Mouse (Mus musculus) splenic B cell, adult 2 months (primary cell): Measurements from ENCODE around the gene Gm17387.
A peak's percentile ranks its signal among the peaks of the same experiment; 100 is the strongest.
"Not testable (repeated sequence)": the region's sequence is repeated elsewhere in the genome, so short reads cannot be mapped to it uniquely, and the experiment has no call there.

ENCODE experiments used
- DNase-seq: peaks from one replicate; pipeline ENCODE4 v3.0.0-alpha.2; 2011; ENCODE audit warnings: low read depth, low spot score
- H3K27me3 ChIP-seq: 2 replicates; pipeline ENCODE4 v1.6.1; 2012; ENCODE audit warnings: mild to moderate bottlenecking, low read length, moderate library complexity, mixed read lengths; ENCODE audit not compliant: control insufficient read depth, poor library complexity, insufficient read depth, severe bottlenecking
- H3K36me3 ChIP-seq: 2 replicates; pipeline ENCODE4 v1.6.1; 2012; ENCODE audit warnings: mild to moderate bottlenecking, low read length, moderate library complexity, mixed read lengths; ENCODE audit not compliant: control insufficient read depth, poor library complexity, insufficient read depth, severe bottlenecking

Gene Gm17387

DNA sequence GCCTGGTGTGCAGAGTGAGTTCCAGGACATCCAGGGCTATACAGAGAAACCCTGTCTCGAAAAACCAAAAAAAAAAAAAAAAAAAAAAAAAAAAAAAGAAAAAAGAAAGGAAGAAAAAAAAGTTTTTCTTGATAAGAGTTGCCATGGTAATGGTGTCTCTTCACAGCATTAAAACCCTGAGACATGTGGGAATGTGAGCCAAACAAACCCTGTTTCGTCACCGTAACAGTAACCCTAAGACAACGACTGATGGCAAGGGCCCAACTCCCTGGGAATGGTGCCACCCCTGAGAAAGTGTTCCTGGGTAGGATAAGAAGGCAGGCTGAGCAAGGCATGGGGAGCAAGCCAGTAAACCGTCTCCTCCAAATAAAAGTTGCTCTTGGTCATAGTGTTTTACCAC, 22.0 kb upstream of the Gm17387 start:
- Histone ChIP-seq H3K36me3 (no peaks in the 10 kb centered on the region), H3K27me3 (no peaks in the 10 kb centered on the region)
- no peak for DNase-seq

DNA sequence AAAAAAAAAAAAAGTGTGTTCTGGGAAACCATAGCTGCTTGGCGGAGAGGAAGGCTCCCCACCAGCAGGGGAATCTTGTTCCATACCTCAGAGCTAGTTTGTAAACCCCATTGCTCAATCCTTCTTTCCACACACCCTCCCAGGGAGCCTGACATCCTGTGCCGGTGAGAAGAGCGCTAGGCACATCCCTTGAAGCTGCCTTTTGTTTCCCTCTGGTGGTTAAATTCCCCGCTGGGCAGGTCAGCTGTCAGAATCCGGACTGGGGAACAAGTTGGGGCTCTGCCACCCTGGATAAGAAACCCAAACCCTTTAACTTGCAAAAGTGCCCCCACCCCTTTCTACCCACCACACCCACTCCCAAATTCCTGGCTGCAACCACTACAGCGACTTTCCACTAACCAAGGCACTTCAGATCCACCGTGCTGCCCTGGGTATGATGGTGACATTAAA, 20.6 kb upstream of the Gm17387 start:
- H3K27me3 ChIP-seq = no peaks in the 10 kb centered on the region
- H3K36me3 ChIP-seq = no peaks in the 10 kb centered on the region
- no peak for DNase-seq

DNA sequence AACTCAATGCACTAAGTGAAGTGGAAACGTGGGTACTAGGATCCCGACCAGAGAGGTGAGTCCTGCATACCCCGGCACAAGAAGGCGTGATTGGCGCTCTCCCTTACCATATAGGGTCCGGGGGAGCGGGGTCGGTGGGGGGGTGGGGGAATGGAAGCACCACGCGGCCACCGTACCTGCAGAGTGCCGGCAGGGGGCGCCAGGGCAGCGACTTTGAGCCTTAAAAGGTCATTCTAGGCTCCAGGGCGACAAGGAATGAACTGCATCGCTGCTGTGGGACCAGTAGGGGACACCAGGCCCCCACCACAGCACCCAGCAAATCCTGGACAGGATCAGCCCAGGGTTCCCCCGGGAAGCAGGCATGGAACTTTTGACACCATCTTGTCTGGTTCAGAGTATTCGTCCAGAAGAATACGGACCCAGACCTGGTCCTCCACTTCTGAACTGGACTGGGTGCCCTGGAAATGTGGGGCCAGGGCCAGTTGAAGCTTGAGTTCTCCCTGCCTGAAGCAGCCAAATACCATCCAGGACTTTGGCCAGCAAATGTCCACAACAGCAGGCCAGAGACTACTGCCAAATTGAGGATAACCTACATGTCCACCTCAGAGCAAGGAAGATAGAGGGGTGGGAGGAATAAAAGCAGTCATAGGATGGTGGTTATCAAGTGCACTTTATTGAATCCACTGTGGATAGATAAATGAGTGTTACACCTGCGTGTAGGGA, 19.8 kb upstream of the Gm17387 start:
- no peaks in the 10 kb centered on the region for H3K27me3 ChIP-seq
- DNase-seq = peak; percentile 78
- H3K36me3 ChIP-seq = no peaks in the 10 kb centered on the region

DNA sequence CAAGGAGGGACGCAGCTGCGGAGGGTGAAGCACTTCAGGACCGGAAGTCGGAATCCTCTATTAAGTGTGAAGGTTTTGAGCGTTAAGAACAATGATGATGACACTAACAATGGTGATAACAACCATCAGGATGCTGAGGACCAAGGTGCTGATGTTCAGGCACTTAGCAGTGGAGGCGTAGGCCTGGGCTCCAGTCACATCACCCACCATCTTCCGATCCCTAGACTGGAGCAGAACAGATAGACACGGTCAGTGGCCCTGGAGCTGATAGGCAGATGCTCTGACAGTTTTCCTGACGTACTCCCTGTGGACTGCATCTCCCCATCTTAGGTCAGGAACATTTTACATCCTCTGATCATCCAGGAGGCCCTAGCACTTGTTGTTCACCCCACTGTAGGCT, 19.3 kb upstream of the Gm17387 start:
- no peaks in the 10 kb centered on the region for H3K36me3 ChIP-seq
- DNase-seq = no peak
- no peaks in the 10 kb centered on the region for H3K27me3 ChIP-seq

DNA sequence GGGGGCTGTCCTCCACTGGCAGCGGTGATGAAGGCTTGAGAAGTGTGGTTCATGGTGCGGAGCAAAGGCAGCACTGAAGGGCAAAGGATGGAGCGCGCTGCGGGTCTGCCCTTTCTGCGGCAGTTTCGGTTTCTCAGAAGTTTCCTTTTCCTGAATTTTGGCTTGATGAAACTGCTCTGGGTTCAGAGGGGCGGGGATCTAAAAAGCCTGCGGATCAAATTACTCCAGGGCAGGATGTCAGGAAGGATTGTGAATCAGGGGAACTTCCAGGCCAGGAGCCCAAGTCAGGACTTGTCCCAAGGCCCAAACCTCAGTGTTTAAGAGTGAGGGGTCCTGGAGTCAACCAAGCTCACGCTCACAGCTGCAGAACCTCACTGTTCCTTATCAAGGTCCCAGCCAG, 18.3 kb upstream of the Gm17387 start, which contains the start of gene Ifitm3:
Gene Ifitm3, minus strand, starts transcription at position 178 of the 400 bp plus-strand sequence.
- peak; percentile 18 for DNase-seq
- Histone ChIP-seq H3K27me3 (no peaks in the 10 kb centered on the region), H3K36me3 (no peaks in the 10 kb centered on the region)

DNA sequence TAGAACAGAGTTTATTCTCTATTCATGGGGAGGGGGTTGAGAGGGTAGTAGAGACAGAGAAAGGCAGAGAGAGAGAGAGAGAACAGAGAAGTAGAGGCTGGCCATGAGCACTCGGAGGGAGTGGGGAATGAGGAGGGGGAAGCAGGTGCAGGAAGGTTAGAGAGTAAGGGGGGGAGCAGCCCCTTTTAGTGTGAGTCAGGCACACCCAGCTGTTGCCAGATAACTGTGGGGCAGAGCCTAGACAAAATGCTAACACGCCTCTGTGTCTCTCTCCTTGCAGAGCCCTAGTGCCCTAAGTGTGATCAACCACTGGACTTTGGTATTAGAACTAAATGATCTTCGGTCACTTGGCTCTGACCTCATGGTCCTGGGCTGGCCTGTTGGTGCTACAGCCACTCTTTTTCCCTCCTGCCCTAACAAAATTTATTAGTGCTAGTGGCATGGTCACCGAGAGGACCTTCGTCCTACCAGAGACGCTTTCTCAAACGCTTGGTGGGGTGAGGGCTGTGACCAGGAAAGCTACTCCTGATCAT, 17.6 kb upstream of the Gm17387 start:
- Histone ChIP-seq H3K27me3 (no peaks in the 10 kb centered on the region), H3K36me3 (no peaks in the 10 kb centered on the region)
- no peak for DNase-seq

DNA sequence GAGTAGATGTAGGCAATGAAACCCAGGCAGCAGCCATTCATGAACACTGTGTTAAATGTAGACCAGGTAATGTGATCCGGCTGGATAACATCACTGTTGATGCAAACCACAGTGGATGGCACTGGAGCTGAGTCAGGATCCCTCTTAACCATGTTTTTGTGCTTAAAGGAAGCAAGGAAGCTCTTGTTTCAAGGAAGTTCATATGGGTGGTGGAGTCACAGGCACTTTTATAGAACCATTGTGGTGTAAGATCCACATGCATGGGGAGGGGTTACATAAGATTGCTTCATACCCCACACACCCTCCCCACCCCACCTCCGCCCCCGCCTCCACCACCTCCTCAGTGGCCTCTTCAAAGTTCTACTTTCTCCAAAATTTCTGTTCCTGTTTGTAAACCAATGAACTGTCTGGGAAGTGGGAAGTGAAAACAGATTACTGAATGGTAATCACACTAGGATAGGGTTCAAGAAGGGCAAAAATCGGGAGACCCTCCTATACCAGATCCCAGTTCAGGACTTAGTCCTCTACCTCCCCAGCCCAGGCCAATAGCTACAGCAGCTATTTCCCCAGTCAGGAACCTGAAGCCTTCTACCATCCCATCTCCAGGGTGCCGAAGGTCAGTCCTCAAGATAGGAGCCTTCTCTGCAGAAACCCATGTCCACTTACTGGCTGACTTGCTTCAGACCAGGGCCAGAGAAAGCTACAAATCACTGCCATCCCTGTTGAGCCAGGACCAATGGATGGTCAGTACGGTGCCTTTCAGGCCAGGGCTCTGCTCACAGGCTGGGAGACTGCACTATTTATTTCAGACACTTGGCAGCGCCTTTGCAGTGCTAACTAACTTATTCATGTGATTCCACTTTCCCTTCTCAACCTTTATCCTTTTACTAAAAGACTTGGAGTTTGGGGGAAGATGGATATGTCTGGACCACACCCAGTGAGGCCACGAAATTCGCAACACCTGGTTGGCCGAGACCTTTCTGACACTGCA, 11.9 kb upstream of the Gm17387 start:
- H3K36me3 ChIP-seq = no peaks in the 10 kb centered on the region
- no peaks in the 10 kb centered on the region for H3K27me3 ChIP-seq
- no peak for DNase-seq

DNA sequence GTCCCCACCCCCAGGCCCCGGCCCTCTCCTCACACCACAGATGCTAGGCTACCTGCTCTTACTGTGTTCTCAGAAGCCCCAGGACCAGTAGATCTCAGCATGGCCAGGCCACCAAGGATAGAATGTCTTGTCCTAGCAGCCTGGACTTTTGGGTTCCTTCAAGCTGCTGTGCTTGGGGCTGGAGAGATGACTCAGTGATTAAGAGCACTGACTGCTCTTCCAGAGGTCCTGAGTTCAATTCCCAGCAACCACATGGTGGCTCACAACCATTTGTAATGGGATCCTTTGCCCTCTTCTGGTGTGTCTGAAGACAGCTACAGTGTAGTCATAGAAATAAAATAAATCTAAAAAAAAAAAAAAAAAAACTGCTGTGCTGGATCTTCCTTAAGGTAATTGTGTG, 11.1 kb upstream of the Gm17387 start, which contains the start of gene Ifitm6:
Gene Ifitm6, minus strand, starts transcription at position 101 of the 400 bp plus-strand sequence.
- not testable (repeated sequence) for H3K36me3 ChIP-seq, H3K27me3 ChIP-seq, DNase-seq

DNA sequence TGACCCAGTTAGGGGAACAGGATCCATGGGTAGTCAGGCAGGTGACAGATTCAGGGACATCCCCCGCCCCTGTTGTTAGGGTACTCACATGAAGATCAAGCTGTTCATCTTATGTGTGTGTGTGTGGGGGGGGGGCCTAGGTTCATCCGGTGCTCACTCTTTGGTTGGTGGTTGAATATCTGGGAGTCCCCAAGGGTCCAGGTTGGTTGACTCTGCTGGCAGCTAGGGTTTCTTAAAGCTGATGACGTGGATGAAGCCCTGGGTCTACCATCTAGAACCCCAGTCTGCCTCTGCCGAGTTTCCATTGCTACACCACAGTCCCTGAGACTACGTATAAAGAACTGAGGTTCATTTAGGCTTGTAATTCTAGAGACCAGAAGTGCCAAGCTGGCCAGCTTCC, 9.9 kb upstream of the Gm17387 start:
- H3K36me3 ChIP-seq = no peaks in the 10 kb centered on the region
- no peaks in the 10 kb centered on the region for H3K27me3 ChIP-seq
- DNase-seq = no peak

DNA sequence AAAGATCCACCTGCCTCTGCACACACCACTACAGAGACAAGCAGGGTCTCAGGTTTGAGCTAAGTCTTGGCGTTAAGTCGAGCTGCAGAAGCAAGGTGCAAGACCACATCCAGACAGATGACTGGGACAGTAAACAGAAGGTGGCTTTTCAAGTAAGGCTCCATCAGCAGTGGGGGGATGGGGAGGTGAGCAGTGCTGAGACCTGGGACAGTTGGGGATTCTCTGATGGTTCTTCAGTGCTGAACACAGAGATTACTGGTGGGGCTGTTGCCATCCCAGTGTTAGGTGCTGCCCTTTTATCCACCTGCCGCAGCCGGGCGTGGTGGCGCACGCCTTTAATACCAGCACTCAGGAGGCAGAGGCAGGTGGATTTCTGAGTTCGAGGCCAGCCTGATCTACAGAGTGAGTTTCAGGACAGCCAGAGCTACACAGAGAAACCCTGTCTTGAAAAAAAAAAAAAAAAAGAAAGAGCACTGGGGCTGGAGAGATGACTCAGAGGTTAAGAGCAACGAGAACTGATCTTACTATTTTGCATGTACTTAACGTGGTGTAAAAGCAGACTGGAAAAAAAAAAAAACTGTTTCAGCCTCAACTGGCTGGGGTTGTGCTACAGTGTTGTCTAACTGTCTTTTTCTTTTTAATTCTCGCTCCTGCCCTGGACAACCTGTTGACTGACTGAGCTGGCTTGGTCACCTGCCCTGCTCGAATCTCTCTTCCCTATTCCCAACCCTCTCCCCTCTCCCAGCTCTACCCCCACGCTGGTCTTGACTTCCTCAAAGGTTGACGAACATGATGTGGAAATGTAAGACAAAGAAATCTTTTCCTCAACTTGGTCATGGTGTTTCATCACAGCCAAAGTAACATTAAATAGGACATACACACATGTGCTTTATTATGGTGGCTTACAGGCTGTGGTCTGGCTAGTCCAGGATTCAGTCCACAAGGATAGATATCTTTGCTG, 7.2 kb upstream of the Gm17387 start:
- DNase-seq = no peak
- Histone ChIP-seq H3K36me3 (no peaks in the 10 kb centered on the region), H3K27me3 (no peaks in the 10 kb centered on the region)

DNA sequence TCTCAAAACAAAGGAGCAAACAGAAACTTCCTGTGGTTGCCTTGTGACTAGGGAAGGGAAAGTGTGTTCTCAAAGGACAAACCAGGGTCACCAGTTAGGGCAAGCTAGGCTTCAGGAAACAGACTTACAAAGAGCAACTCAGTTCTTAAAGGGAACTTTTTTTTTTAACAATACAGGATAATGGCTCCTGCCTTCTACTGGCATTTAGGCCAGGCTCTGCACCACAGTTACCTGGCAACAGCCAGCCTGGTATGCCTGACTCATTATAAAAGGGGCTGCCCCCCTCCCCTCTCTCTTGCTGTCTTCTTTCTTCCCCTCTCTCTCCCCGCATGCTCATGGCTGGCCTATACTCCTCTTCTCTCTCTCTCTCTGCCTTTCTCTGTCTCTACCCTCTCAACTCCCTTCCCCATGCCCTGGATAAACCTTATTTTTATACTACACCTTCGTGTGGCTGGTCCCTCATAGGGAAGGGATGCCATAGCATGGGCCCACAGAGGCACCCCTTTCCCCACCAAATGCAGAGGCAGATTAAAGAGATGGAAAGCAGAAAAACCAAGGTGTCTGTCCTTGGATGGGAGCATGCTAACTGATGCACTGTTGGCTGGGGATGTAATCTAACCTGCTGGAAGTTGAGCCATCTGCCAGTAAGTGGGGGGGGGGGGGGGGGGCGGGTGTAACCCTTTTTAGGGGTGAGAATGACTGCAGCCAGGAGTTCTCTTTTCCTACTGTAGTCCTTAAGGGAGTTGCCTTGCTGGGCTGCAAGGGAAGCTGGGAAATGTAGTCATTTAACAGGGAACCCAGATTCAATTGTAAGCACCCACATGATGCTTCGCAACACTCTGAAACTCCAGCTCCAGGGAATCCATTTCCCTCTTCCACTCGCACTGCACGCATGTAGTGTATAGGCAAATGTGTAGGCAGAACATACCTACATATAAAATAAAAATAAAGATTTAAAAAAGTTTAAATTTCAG, 3.8 kb upstream of the Gm17387 start:
- Histone ChIP-seq H3K27me3 (no peaks in the 10 kb centered on the region), H3K36me3 (no peaks in the 10 kb centered on the region)
- DNase-seq = no peak

DNA sequence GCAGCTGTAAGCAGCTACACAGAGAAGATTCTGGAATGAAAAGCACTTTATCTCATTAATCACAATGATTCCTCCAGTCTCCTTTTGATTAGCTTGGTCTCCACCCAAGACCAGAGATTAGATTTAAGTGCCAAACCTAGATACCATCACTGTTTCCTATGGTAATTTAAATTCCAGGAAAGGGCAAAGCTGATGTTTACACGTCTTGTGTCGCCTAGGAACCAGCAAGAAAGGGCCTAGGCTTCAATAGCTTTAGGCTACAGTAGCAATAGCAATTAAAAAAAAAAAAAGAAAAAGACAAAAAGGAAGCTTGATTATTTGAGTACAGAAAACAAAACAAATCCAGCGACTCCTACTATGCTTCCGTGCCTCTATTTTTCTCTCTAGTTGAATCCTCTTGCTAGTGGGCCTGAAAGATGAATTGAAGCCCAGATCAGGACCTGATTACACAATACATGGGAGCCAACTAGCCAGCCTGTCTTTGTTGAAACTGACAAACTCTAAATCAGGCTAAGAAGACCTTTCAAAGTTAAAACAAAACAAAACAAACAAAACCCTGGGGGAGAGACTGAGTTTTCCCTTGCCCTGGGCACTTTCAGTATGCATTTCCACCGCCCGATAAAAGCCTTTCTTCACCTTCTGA, 2.7 kb upstream of the Gm17387 start:
- H3K27me3 ChIP-seq = no peaks in the 10 kb centered on the region
- no peaks in the 10 kb centered on the region for H3K36me3 ChIP-seq
- DNase-seq = no peak

DNA sequence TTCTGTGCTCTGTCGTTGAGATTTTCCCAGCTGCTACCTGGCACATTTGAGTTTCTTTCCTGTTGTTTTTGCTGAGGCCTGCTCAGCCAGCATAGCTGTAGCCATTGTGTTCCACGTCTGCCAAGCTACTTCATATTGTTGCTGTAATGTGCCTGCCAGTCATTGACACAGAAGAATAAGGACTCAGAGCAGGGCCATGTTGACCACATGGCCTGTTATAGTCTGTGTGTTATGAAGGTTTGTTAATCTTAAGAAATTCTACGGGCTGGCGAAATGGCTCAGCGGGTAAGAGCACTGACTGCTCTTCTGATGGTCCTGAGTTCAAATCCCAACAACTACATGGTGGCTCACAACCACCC, 2.2 kb upstream of the Gm17387 start:
- no peak for DNase-seq
- H3K36me3 ChIP-seq = no peaks in the 10 kb centered on the region
- H3K27me3 ChIP-seq = no peaks in the 10 kb centered on the region
